Mouse (Mus musculus): Measurements from ENCODE around the gene Rbbp5.

- TF ChIP-seq CTCF (IDR thresholded peaks at IDR 0.05; ENCODE audit: extremely low read depth, insufficient read depth, insufficient read length, insufficient replicate concordance) (no peak), POLR2A (IDR thresholded peaks at IDR 0.05; ENCODE audit: low read depth, low read length) (no peak)
Measured at GRCm38 (mm10) chr1:132536416-132536815, 59.3 kb downstream of the Rbbp5 start.

Measured in spleen, adult 2 months (tissue).